Mouse (Mus musculus) ES-E14 (cell line): ENCODE measurements around the gene Kank1. TPM values are rescaled to one million over a fixed set of nuclear protein-coding genes. Genes with fewer than 3 reads are reported as not detected.

Source experiments
- DNase-seq: peaks from one replicate; pipeline ENCODE4 v3.0.0-alpha.2; 2013; ENCODE audit warnings: low read depth, low spot score
- H3K27ac ChIP-seq: 2 replicates; pipeline ENCODE4 v1.5.1; 2012; ENCODE audit warnings: low read depth, mild to moderate bottlenecking, low read length, moderate library complexity, mixed read lengths; ENCODE audit not compliant: poor library complexity, insufficient read depth, severe bottlenecking
- H3K36me3 ChIP-seq: 2 replicates; pipeline ENCODE4 v1.6.1; 2012; ENCODE audit warnings: mild to moderate bottlenecking, low read length, moderate library complexity, mixed read lengths; ENCODE audit not compliant: control insufficient read depth, poor library complexity, insufficient read depth, severe bottlenecking
- H3K4me1 ChIP-seq, 2 experiments: fragments of 150-350 bp in 1 of 2; sonication (generic) in 1 of 2; 2 replicates each; pipeline ENCODE4 v1.6.1; 2012; ENCODE audit warnings: low read length in 2 of 2, mild to moderate bottlenecking in 1 of 2, mixed read lengths in 1 of 2; ENCODE audit not compliant: control insufficient read depth in 2 of 2, insufficient read depth in 2 of 2, poor library complexity in 1 of 2
- H3K4me3 ChIP-seq, 2 experiments: fragments of 150-350 bp in 1 of 2; sonication (generic) in 1 of 2; 2 replicates each; pipeline ENCODE4 v1.5.1; 2012; ENCODE audit warnings: low read length in 2 of 2, low read depth in 1 of 2, mild to moderate bottlenecking in 1 of 2, mixed read lengths in 1 of 2; ENCODE audit not compliant: insufficient read depth in 1 of 2, poor library complexity in 1 of 2, severe bottlenecking in 1 of 2
- H3K9ac ChIP-seq: 2 replicates; pipeline ENCODE4 v1.6.1; 2012; ENCODE audit warnings: low read depth, mild to moderate bottlenecking, low read length, mixed read lengths; ENCODE audit not compliant: poor library complexity, insufficient read depth, severe bottlenecking
- H3K9me3 ChIP-seq: fragments of 150-350 bp; sonication (generic); 2 replicates; pipeline ENCODE4 v1.6.1; 2012; ENCODE audit warnings: low read depth, mild to moderate bottlenecking, low read length; ENCODE audit not compliant: control insufficient read depth, insufficient read depth
- CHD2 ChIP-seq: IDR thresholded peaks from 2 replicates; pipeline ENCODE4 v1.6.1; 2014; ENCODE audit warnings: mild to moderate bottlenecking, low read depth, low read length, inconsistent platforms
- HCFC1 ChIP-seq: IDR thresholded peaks from 2 replicates; pipeline ENCODE4 v1.6.1; 2012; ENCODE audit warnings: low read length, inconsistent platforms, borderline replicate concordance; ENCODE audit not compliant: insufficient read depth
- MAFK ChIP-seq: IDR thresholded peaks from 2 replicates; pipeline ENCODE4 v1.6.1; 2014; ENCODE audit warnings: mild to moderate bottlenecking, low read depth, low read length, inconsistent platforms; ENCODE audit not compliant: insufficient read depth
- ZC3H11A ChIP-seq: IDR thresholded peaks from 2 replicates; pipeline ENCODE4 v1.6.1; 2012; ENCODE audit warnings: low read depth, mild to moderate bottlenecking, inconsistent platforms, low read length, borderline replicate concordance
- ZNF384 ChIP-seq: IDR thresholded peaks from 2 replicates; pipeline ENCODE4 v1.6.1; 2012; ENCODE audit warnings: low read depth, low read length, inconsistent platforms
- in situ Hi-C, 2 experiments: fragments of 600-800 bp; cut with MboI; formaldehyde crosslinking; loops; one replicate each; pipeline ENCODE4 v1.15.1; 2025; ENCODE audit warnings: low sequenced_read_pairs in 2 of 2, inconsistent platforms in 1 of 2; ENCODE audit not compliant: unreplicated experiment in 2 of 2
- total RNA-seq: library from RNA; depleted of rRNA; stranded (reverse); fragments of 300-350 nt; gene quantifications from 2 replicates; pipeline ENCODE4 v1.2.3, GENCODE M21; 2012; rRNA removed

Kank1 gene
- total RNA-seq, 1 experiment, result 9.8 TPM

- H3K36me3 ChIP-seq, result no peaks in the 10 kb centered on the region; the same call in 1 of the 2 replicates
- H3K4me1 ChIP-seq, result peaks cover 2 to 9% of the 10 kb centered on the region in 2 experiments; a peak in 2 of 4 replicates
- peak overlapping the region; percentile 47 for H3K27ac ChIP-seq
- DNase-seq, result no peak
- TF ChIP-seq CHD2, result no peak
- no peak for TF ChIP-seq HCFC1
- TF ChIP-seq MAFK, result no peak
- no peak; the same call in 1 of the 2 replicates for TF ChIP-seq ZNF384
- TF ChIP-seq ZC3H11A, result no peak
- in situ Hi-C loops, result loop anchor here in 1 of 2 experiments (10.0 kb wide), 1 partner anchor 146 kb away; no protein-coding TSS in a partner anchor
- H3K9ac ChIP-seq, result no peak overlapping the region
- H3K4me3 ChIP-seq, result peak overlapping the region in 1 of 2 experiments; percentile 11; a peak in 1 of 4 replicates
- no peaks in the 10 kb centered on the region for H3K9me3 ChIP-seq
Observed at GRCm38 (mm10) chr19:25479152-25479669, 242.4 kb downstream of the Kank1 start.

GRCm38 (mm10) chr19:25480820-25481219, 244.0 kb downstream of the Kank1 start:
- Histone ChIP-seq H3K9me3 (no peaks in the 10 kb centered on the region), H3K27ac (peak overlapping the region; percentile 8), H3K9ac (no peak overlapping the region), H3K4me1 (peaks cover 5 to 9% of the 10 kb centered on the region in 2 experiments; a peak in 3 of 4 replicates), H3K36me3 (no peaks in the 10 kb centered on the region; the same call in 1 of the 2 replicates), H3K4me3 (no peak overlapping the region)
- in situ Hi-C loops, result no loop called here
- DNase-seq, result no peak
- no peak for TF ChIP-seq CHD2
- peak; percentile 90 for TF ChIP-seq MAFK

Other genes starting within 250 kb of the Kank1 start
- gene Dock8, start 237.4 kb upstream of the Kank1 start, total RNA-seq, result 0.21 and 0.49 TPM in 2 replicates